Mouse (Mus musculus) gastrocnemius, postnatal 4 days (tissue): ENCODE measurements around the gene Tspan6. TPM values are rescaled to one million over a fixed set of nuclear protein-coding genes. Genes with fewer than 3 reads are reported as not detected.

Experiments
- DNase-seq, 2 experiments: peaks; one replicate each; pipeline ENCODE4 v3.0.0; 2021 to 2022; ENCODE audit warnings: low spot score in 2 of 2, mixed read lengths in 2 of 2
- long read RNA-seq, 2 experiments: library from polyadenylated mRNA; stranded (forward); transcript quantifications; one replicate each; pipeline ENCODE4 v2.0.0; 2021
- total RNA-seq, 2 experiments: library from RNA; stranded (reverse); gene quantifications; 2 replicates each; pipeline ENCODE4 v1.2.3; 2021

Gene Tspan6
- 10 to 100 TPM; 28.7 to 33.7 TPM for total RNA-seq
- long read RNA-seq, experiment 1, transcript Tspan6-201 (8 exons, 1,765 nt) = major isoform, 55 of 55 reads
- long read RNA-seq, experiment 1, partial matches to known transcripts = 0 of 55 reads
- long read RNA-seq, experiment 1, other reads (novel, unspliced or antisense) = 0 of 55 reads
- long read RNA-seq, experiment 2, transcript Tspan6-201 (8 exons, 1,765 nt) = major isoform, 48 of 49 reads
- long read RNA-seq, experiment 2, partial matches to known transcripts = 0 of 49 reads
- long read RNA-seq, experiment 2, other reads (novel, unspliced or antisense) = 1 of 49 reads

- peak; percentile 50 to 72 for DNase-seq
These were observed at the start of gene Tspan6 for GRCm38 (mm10) chrX:133898014-133898542. Gene Tspan6, minus strand, starts transcription at chrX:133898429.

- DNase-seq = peak in 1 of 2 experiments; percentile 26
These were observed 49.2 kb upstream of the Tspan6 start for GRCm38 (mm10) chrX:133947427-133947826.

DNA sequence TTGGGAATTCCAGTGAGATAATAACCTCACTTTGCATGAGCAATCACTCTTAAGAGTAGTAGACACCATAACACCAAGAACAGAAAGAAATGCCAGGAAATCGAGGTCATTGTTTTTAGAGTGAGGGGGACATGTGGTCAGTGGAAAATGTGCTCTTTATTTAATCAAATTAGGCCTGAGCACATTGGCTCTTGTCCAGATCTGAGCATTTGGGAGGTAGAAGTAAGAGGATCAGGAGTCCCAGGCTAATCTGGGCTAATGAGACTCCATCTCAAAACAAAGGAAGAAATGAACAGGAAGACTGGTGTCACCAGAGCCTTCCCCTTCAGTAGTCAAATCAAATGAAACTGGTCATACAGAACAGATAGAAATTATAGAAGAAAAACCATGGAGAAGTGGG is 41.3 kb upstream of the Tspan6 start:
- no peak for DNase-seq

- no peak for DNase-seq
These were observed 38.5 kb upstream of the Tspan6 start for GRCm38 (mm10) chrX:133936605-133937225.

DNA sequence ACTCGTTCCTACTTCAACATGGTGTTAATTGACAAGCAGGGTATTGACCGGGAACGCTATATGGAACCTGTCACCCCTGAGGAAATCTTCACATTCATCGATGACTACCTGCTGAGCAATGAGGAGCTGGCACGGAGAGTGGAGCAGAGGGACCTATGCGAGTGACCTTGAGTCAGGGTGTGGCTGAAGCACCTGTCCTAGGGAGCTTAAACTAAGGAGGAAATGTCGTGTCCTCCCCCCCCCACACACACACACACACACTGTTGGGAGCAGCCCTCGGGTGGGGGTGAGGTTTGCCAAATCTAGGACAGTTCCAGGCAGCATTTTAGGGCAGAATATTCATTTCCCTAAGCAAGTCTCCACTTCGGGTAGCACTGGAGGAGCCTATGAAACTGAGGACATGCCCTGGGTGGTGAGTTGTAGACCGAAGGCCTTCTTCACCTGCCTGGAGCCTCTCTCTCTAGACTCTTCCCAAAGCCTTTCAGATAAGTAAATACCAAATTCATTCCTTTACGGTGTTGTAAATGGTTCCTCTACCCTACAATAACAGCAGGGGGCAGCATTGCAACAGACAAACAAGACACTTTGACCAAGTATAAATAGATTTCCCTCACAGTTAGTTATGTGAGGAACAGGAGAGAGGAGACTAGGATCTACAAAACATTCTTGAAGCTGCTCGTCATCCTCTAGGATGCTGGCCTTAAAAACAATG is 33.2 kb upstream of the Tspan6 start:
- DNase-seq = peak in 1 of 2 experiments; percentile 25

- DNase-seq = no peak
These were observed 28.5 kb upstream of the Tspan6 start for GRCm38 (mm10) chrX:133926760-133927159.

- no peak for DNase-seq
These were observed 23.0 kb upstream of the Tspan6 start for GRCm38 (mm10) chrX:133921187-133921586.

GRCm38 (mm10) chrX:133914219-133914618 is 16.0 kb upstream of the Tspan6 start:
- DNase-seq = no peak

GRCm38 (mm10) chrX:133913006-133913405 is 14.8 kb upstream of the Tspan6 start:
- no peak for DNase-seq

- peak in 1 of 2 experiments; percentile 33 for DNase-seq
These were observed 13.3 kb upstream of the Tspan6 start for GRCm38 (mm10) chrX:133911397-133912103.

- DNase-seq = no peak
These were observed 10.0 kb upstream of the Tspan6 start, which contains the start of gene Srpx2 for GRCm38 (mm10) chrX:133908261-133908660. Gene Srpx2, plus strand, starts transcription at chrX:133908426.

GRCm38 (mm10) chrX:133888111-133888510 is 10.1 kb downstream of the Tspan6 start:
- DNase-seq = no peak

- DNase-seq = no peak
These were observed 10.9 kb downstream of the Tspan6 start for GRCm38 (mm10) chrX:133887308-133887707.

DNA sequence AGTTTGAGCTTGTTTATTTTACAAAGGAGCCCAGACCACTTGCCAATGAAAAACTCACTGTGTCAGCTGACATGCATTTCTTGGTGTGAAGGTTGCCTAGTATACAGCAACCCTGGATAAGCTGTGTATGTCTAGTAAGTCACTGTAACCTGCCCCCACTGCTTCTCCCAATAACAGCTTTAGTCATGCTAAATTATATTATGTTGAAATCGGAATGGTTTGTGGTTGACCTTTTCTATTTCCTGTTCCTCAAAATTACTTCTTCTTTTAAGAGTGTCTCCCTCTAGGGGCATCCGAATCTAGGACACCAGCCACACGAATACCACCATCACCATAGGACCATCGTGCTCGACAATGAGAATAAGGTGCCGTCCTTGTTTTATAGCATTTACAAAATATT is 28.5 kb downstream of the Tspan6 start:
- DNase-seq = no peak

GRCm38 (mm10) chrX:133853637-133854036 is 44.6 kb downstream of the Tspan6 start:
- no peak for DNase-seq

GRCm38 (mm10) chrX:133850680-133851079 is 47.5 kb downstream of the Tspan6 start, which contains the start of gene Tnmd:
Gene Tnmd, plus strand, starts transcription at chrX:133850980.
- DNase-seq = no peak

Other genes starting within 250 kb of the Tspan6 start
- gene Pcdh19, start 209.4 kb downstream of the Tspan6 start, total RNA-seq = 10 to 100 TPM; 14.7 to 15.6 TPM
- 100 to 1,000 TPM; 127 to 255 TPM for gene Tnmd, start 47.4 kb downstream of the Tspan6 start, total RNA-seq
- gene Srpx2, start 10.0 kb upstream of the Tspan6 start, total RNA-seq = 10 to 100 TPM; 21.7 to 22.6 TPM
- gene Sytl4, start 83.4 kb upstream of the Tspan6 start, total RNA-seq = 1 to 10 TPM; 1.1 to 1.2 TPM
- 10 to 100 TPM; 29.7 to 34.1 TPM for gene Cstf2, start 160.8 kb upstream of the Tspan6 start, total RNA-seq